Mouse (Mus musculus) liver, embryonic 14.5 days (tissue): ENCODE data around the gene Lgals8. TPM values are rescaled to one million over a fixed set of nuclear protein-coding genes. Genes with fewer than 3 reads are reported as not detected.

Experiments
- ATAC-seq: fragments of 200-750 bp; cut with Nextera tagmentation; 2 replicates; pipeline ENCODE4 v1.8.0; 2017; ENCODE audit warnings: moderate number of reproducible peaks, mild to moderate bottlenecking, moderate library complexity; ENCODE audit not compliant: insufficient read depth
- DNase-seq, 3 experiments: peaks; one replicate each; pipeline ENCODE4 v3.0.0-alpha.2; 2012 to 2013; ENCODE audit warnings: low read depth in 3 of 3, low spot score in 3 of 3
- H3K27ac ChIP-seq: fragments of 300-500 bp; sonication (generic); 2 replicates; pipeline ENCODE4 v1.5.1; 2014; ENCODE audit warnings: moderate library complexity, mild to moderate bottlenecking, control low read depth, inconsistent platforms
- H3K27me3 ChIP-seq: fragments of 300-500 bp; sonication (generic); 2 replicates; pipeline ENCODE4 v1.6.1; 2014; ENCODE audit warnings: mild to moderate bottlenecking, low read length, moderate library complexity; ENCODE audit not compliant: control insufficient read depth, insufficient read depth
- H3K36me3 ChIP-seq: fragments of 300-500 bp; sonication (generic); replicated peaks from 2 replicates; pipeline ENCODE4 v1.6.1; 2014; ENCODE audit warnings: low read depth; ENCODE audit not compliant: control insufficient read depth, insufficient read depth
- H3K4me1 ChIP-seq, 2 experiments: fragments of 200-500 bp in 1 of 2; fragments of 300-500 bp in 1 of 2; sonication (generic) in 1 of 2; replicated peaks; 2 replicates each; pipeline ENCODE4 v1.6.1; 2012 to 2014; ENCODE audit warnings: antibody characterized with exemption in 1 of 2, inconsistent platforms in 1 of 2, low read length in 1 of 2; ENCODE audit not compliant: control insufficient read depth in 2 of 2, insufficient read depth in 2 of 2
- H3K4me2 ChIP-seq: fragments of 300-500 bp; sonication (generic); 2 replicates; pipeline ENCODE4 v1.6.1; 2014; ENCODE audit warnings: low read depth, mild to moderate bottlenecking, control low read depth, moderate library complexity
- H3K4me3 ChIP-seq, 2 experiments: fragments of 200-500 bp in 1 of 2; fragments of 300-500 bp in 1 of 2; sonication (generic) in 1 of 2; 2 replicates each; pipeline ENCODE4 v1.5.1; 2012 to 2014; ENCODE audit warnings: low read depth in 2 of 2, low read length in 2 of 2, mild to moderate bottlenecking in 2 of 2, control low read depth in 1 of 2, inconsistent platforms in 1 of 2, moderate library complexity in 1 of 2; ENCODE audit not compliant: insufficient read depth in 1 of 2
- H3K9ac ChIP-seq: fragments of 300-500 bp; sonication (generic); replicated peaks from 2 replicates; pipeline ENCODE4 v1.6.1; 2014; ENCODE audit warnings: mild to moderate bottlenecking, control low read depth, moderate library complexity
- H3K9me3 ChIP-seq: fragments of 300-500 bp; sonication (generic); 2 replicates; pipeline ENCODE4 v1.6.1; 2016; ENCODE audit warnings: low read length, mixed read lengths; ENCODE audit not compliant: control insufficient read depth
- CTCF ChIP-seq: IDR thresholded peaks from 2 replicates; pipeline ENCODE4 v1.5.1; 2016; ENCODE audit warnings: antibody characterized with exemption, low read depth, control low read depth
- EP300 ChIP-seq: IDR thresholded peaks from 2 replicates; pipeline ENCODE4 v1.6.1; 2016; ENCODE audit warnings: antibody characterized with exemption, low read depth
- WGBS: fragments of 180-500 bp; shearing (Covaris S2); extraction: QIAGEN DNeasy Blood & Tissue Kit; methylation state at CpG from one replicate; pipeline ENCODE4 v1.1.7; 2014; ENCODE audit not compliant: insufficient replicate concordance; 5-methylcytosine and 5-hydroxymethylcytosine counted together
- polyA plus RNA-seq, 2 experiments: library from polyadenylated mRNA; depleted of rRNA in 1 of 2; stranded (reverse) in 1 of 2; unstranded in 1 of 2; fragments of >200 nt; fragmentation: Nextera tagmentation in 1 of 2; extraction: Ambion mirVana in 1 of 2; gene quantifications; 2 replicates each; pipeline versions ENCODE4 v1.2.1 to v1.2.3; 2012 to 2014

Gene Lgals8
- polyA plus RNA-seq, 2 experiments = 12.7 TPM

GRCm38 (mm10) chr13:12492515-12492914, 27.8 kb upstream of the Lgals8 start:
- no peak overlapping the region for H3K27ac ChIP-seq
- no peak overlapping the region for H3K4me3 ChIP-seq
- H3K27me3 ChIP-seq = no peaks in the 10 kb centered on the region
- H3K4me2 ChIP-seq = no peak overlapping the region
- WGBS = 50% methylated on average over 3 of the region's 3 CpGs
- no peak for TF ChIP-seq CTCF
- TF ChIP-seq EP300 = no peak
- H3K9me3 ChIP-seq = no peaks in the 10 kb centered on the region
- H3K36me3 ChIP-seq = no peaks in the 10 kb centered on the region
- no peaks in the 10 kb centered on the region for H3K4me1 ChIP-seq
- DNase-seq = no peak
- no peak for ATAC-seq
- no peak overlapping the region for H3K9ac ChIP-seq

GRCm38 (mm10) chr13:12485640-12486039, 20.9 kb upstream of the Lgals8 start:
- Histone ChIP-seq H3K4me2 (no peak overlapping the region), H3K27me3 (no peaks in the 10 kb centered on the region)
- ATAC-seq = no peak

GRCm38 (mm10) chr13:12485197-12485596, 20.5 kb upstream of the Lgals8 start:
- Histone ChIP-seq H3K4me1 (no peaks in the 10 kb centered on the region), H3K4me2 (no peak overlapping the region), H3K36me3 (no peaks in the 10 kb centered on the region), H3K27ac (no peak overlapping the region), H3K27me3 (no peaks in the 10 kb centered on the region), H3K9me3 (no peaks in the 10 kb centered on the region), H3K4me3 (no peak overlapping the region), H3K9ac (no peak overlapping the region)
- WGBS = 51% methylated on average over 2 of the region's 2 CpGs
- TF ChIP-seq CTCF (no peak), EP300 (no peak)
- DNase-seq (no peak), ATAC-seq (no peak)

More at GRCm38 (mm10) chr13:12485640-12486039, 20.9 kb upstream of the Lgals8 start:
- TF ChIP-seq CTCF = no peak
- no peak for TF ChIP-seq EP300
- Histone ChIP-seq H3K4me1 (no peaks in the 10 kb centered on the region), H3K9me3 (no peaks in the 10 kb centered on the region), H3K36me3 (no peaks in the 10 kb centered on the region), H3K9ac (no peak overlapping the region), H3K4me3 (no peak overlapping the region), H3K27ac (no peak overlapping the region)
- 70% methylated on average over 7 of the region's 7 CpGs for WGBS
- DNase-seq = no peak

GRCm38 (mm10) chr13:12479802-12480201, 15.1 kb upstream of the Lgals8 start:
- 73% methylated on average over 6 of the region's 6 CpGs for WGBS
- no peak overlapping the region for H3K27ac ChIP-seq
- no peak overlapping the region for H3K4me2 ChIP-seq
- H3K9me3 ChIP-seq = no peaks in the 10 kb centered on the region
- ATAC-seq (no peak), DNase-seq (no peak)
- TF ChIP-seq CTCF = no peak
- TF ChIP-seq EP300 = no peak
- no peaks in the 10 kb centered on the region for H3K27me3 ChIP-seq
- H3K4me1 ChIP-seq = peaks cover 0 to 3% of the 10 kb centered on the region in 2 experiments; a peak in 1 of 4 replicates
- no peak overlapping the region for H3K9ac ChIP-seq
- H3K4me3 ChIP-seq = no peak overlapping the region
- no peaks in the 10 kb centered on the region for H3K36me3 ChIP-seq

- no peak overlapping the region for H3K9ac ChIP-seq
- no peak for TF ChIP-seq CTCF
- TF ChIP-seq EP300 = no peak
- H3K4me3 ChIP-seq = no peak overlapping the region
- 70% methylated on average over 15 of the region's 15 CpGs for WGBS
- no peak overlapping the region for H3K4me2 ChIP-seq
- no peaks in the 10 kb centered on the region for H3K9me3 ChIP-seq
- H3K27ac ChIP-seq = no peak overlapping the region
- peaks cover 0 to 3% of the 10 kb centered on the region in 2 experiments; a peak in 1 of 4 replicates for H3K4me1 ChIP-seq
- no peak for DNase-seq
- ATAC-seq = no peak
- H3K27me3 ChIP-seq = no peaks in the 10 kb centered on the region
- H3K36me3 ChIP-seq = no peaks in the 10 kb centered on the region
Observed at GRCm38 (mm10) chr13:12478301-12478700, 13.6 kb upstream of the Lgals8 start.
